Mouse (Mus musculus) midbrain, embryonic 11.5 days (tissue): ENCODE results near the gene Gcn1l1. TPM values are rescaled to one million over a fixed set of nuclear protein-coding genes. Genes with fewer than 3 reads are reported as not detected.

ENCODE experiments used
- ATAC-seq: fragments of 200-750 bp; cut with Nextera tagmentation; 2 replicates; pipeline ENCODE4 v1.8.0; 2017; ENCODE audit warnings: moderate TSS enrichment, moderate library complexity; ENCODE audit not compliant: low FRiP score
- DNase-seq: peaks from one replicate; pipeline ENCODE4 v3.0.0; 2015; ENCODE audit warnings: low spot score; ENCODE audit errors: missing footprints
- H3K27ac ChIP-seq: fragments of 300-500 bp; sonication (generic); 2 replicates; pipeline ENCODE4 v1.5.1; 2014; ENCODE audit warnings: low read depth, low read length
- H3K27me3 ChIP-seq: fragments of 300-500 bp; sonication (generic); 2 replicates; pipeline ENCODE4 v1.6.1; 2014; ENCODE audit warnings: mild to moderate bottlenecking, low read length, moderate library complexity, mixed read lengths; ENCODE audit not compliant: control insufficient read depth, insufficient read depth
- H3K36me3 ChIP-seq: fragments of 300-500 bp; sonication (generic); 2 replicates; pipeline ENCODE4 v1.6.1; 2014; ENCODE audit warnings: mild to moderate bottlenecking, low read length, moderate library complexity, mixed read lengths; ENCODE audit not compliant: control insufficient read depth, insufficient read depth
- H3K4me1 ChIP-seq: fragments of 300-500 bp; sonication (generic); 2 replicates; pipeline ENCODE4 v1.6.1; 2014; ENCODE audit warnings: low read length; ENCODE audit not compliant: control insufficient read depth, insufficient read depth
- H3K4me2 ChIP-seq: fragments of 300-500 bp; sonication (generic); 2 replicates; pipeline ENCODE4 v1.6.1; 2014; ENCODE audit warnings: mild to moderate bottlenecking, moderate library complexity
- H3K4me3 ChIP-seq: fragments of 300-500 bp; sonication (generic); 2 replicates; pipeline ENCODE4 v1.5.1; 2014; ENCODE audit warnings: low read depth, low read length
- H3K9ac ChIP-seq: fragments of 300-500 bp; sonication (generic); 2 replicates; pipeline ENCODE4 v1.6.1; 2014; ENCODE audit warnings: low read length
- H3K9me3 ChIP-seq: fragments of 300-500 bp; sonication (generic); 2 replicates; pipeline ENCODE4 v1.6.1; 2016; ENCODE audit warnings: low read length; ENCODE audit not compliant: control insufficient read depth
- WGBS: fragments of 180-500 bp; shearing (Covaris S2); extraction: QIAGEN DNeasy Blood & Tissue Kit; methylation state at CpG from one replicate; pipeline ENCODE4 v1.1.7; 2014; 5-methylcytosine and 5-hydroxymethylcytosine counted together
- microRNA-seq: library from miRNA; unstranded; fragments of <30 nt; microRNA quantifications from one replicate; pipeline ENCODE4, GENCODE M21; 2017
- polyA plus RNA-seq: library from polyadenylated mRNA; unstranded; fragments of >200 nt; fragmentation: Nextera tagmentation; extraction: Ambion mirVana; gene quantifications from 2 replicates; pipeline ENCODE4 v1.2.1, GENCODE M21; 2014

Gene Gcn1l1
- polyA plus RNA-seq, 1 experiment from 2014 or later, result 32.2 TPM

DNA sequence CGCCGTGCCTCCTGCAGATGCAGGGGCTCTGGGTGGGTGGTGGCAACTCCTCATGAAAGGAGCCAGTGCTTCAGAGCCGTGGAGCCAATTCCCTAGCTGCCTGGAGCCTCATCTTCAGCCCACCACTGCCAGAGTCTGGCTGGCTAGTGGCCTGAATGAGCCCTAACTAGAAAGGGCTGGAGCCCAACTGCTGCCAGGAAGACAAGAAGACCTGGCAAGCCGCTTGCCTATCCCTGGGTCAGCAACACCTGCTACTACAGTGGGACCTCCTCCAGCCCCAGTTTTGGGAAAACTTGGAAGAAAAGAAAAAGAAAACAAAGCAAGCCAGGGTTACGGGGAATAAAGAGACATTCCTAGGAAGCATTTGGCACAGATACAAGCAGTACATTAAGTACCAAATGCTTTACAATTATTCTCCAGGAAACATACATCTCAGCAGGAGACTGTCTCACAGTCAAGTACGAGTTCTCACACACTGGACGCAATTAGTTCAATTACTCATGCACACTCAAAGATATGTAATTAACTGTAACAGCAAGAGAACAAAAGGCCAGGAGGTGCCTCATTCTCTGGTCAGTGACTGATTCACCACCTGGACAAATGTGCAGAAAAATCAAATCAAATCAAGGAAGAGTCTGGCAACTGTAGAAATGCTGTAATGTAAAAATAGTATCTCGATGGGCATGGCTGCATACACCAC, 101.5 kb downstream of the Gcn1l1 start:
- peaks cover 11% of the 10 kb centered on the region for H3K4me1 ChIP-seq
- DNase-seq (no peak), ATAC-seq (no peak)
- WGBS, result 72% methylated on average over 8 of the region's 8 CpGs
- no peak overlapping the region for H3K4me2 ChIP-seq
- no peak overlapping the region for H3K27ac ChIP-seq
- no peak overlapping the region for H3K9ac ChIP-seq
- no peak overlapping the region for H3K4me3 ChIP-seq
- H3K27me3 ChIP-seq, result no peaks in the 10 kb centered on the region
- no peaks in the 10 kb centered on the region for H3K9me3 ChIP-seq
- H3K36me3 ChIP-seq, result no peaks in the 10 kb centered on the region

DNA sequence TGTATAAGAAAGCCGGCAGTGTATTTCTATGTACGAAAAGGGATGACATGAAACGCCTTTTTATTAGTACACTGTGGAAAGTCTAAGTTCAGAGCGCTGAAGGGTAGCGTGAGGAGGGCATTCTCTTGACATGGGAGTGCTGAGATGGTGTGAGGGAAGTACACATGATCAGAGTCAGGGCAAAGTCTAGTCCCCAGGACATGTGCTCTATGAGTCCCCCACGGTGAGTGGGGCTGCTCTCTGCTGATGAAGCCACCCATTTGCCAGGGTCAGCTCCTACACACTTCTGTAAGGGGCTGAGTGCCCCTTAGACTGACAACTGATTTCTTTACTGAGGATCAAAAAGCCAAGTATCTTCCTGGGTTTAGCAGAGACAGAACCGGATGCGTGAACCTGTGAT, 102.2 kb downstream of the Gcn1l1 start:
- H3K27ac ChIP-seq, result no peak overlapping the region
- DNase-seq, result no peak
- no peaks in the 10 kb centered on the region for H3K27me3 ChIP-seq
- H3K9ac ChIP-seq, result no peak overlapping the region
- H3K4me2 ChIP-seq, result no peak overlapping the region
- 61% methylated on average over 8 of the region's 8 CpGs for WGBS
- no peak overlapping the region for H3K4me3 ChIP-seq
- H3K4me1 ChIP-seq, result peaks cover 11% of the 10 kb centered on the region
- H3K36me3 ChIP-seq, result no peaks in the 10 kb centered on the region
- no peak for ATAC-seq
- H3K9me3 ChIP-seq, result no peaks in the 10 kb centered on the region

DNA sequence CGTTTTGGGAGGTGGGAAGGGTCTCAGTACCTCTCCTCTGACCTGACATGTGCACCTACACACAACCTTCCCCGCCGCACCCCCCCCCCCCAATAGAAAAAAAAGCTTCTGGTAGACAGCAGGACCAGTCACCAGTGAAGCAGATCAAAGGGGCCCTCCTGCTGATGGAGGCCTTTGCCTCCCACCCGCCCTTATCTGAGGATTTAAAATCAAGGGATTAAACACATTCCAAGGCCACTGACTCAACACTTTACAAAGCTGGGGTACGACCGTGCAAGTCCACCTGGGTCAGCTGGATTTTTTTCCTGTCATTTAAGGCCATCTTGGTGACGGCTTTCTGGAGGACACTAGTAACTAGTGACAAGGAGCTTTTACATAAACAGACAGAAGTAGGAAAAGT, 102.8 kb downstream of the Gcn1l1 start:
- H3K4me1 ChIP-seq, result peaks cover 11% of the 10 kb centered on the region
- H3K36me3 ChIP-seq, result no peaks in the 10 kb centered on the region
- DNase-seq (no peak), ATAC-seq (no peak)
- no peak overlapping the region for H3K4me2 ChIP-seq
- WGBS, result 1% methylated on average over 7 of the region's 7 CpGs
- H3K4me3 ChIP-seq, result no peak overlapping the region
- H3K9ac ChIP-seq, result no peak overlapping the region
- H3K27me3 ChIP-seq, result no peaks in the 10 kb centered on the region
- H3K27ac ChIP-seq, result no peak overlapping the region
- H3K9me3 ChIP-seq, result no peaks in the 10 kb centered on the region

DNA sequence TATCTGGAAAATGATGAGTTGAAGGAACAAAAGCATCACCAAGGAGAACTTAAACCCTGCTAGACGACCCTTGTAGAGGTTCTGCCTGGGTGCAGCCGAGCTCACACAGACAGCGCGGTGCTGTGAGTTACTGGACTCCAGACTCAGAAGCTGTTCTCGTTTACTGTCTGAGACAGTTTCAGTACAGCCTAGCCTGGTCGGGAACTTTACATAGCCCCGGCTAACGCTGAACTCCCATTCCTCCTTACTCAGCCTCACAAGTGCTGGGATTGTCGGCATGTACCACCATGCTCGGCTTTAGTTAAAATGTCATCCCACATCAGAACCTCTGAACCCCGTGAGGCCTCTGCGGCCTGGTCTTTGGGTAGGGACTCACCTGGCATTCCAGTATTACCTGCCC, 103.9 kb downstream of the Gcn1l1 start:
- no peak overlapping the region for H3K27ac ChIP-seq
- peaks cover 11% of the 10 kb centered on the region for H3K4me1 ChIP-seq
- 77% methylated on average over 12 of the region's 12 CpGs for WGBS

DNA sequence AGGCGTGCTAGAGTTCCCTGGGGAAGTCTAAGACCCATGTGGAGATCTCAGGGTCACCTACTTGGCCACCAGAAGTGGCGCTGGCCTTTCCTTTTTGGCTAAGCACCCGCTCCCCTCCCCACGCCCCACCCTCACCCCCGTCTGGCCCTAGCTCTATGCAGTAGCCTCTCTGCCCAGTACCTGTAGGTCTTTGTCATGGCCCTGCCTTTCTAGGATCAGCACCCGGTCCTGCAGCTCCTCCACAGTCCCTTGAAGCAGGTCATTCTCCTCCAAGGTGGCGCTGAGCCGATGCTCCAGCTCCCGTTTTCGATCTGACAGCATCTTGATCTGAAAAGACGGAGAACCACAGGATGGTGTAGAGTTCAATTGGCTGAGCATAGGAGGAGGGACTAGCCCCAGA, 104.9 kb downstream of the Gcn1l1 start:
- no peak overlapping the region for H3K27ac ChIP-seq
- H3K4me2 ChIP-seq, result no peak overlapping the region
- no peak for DNase-seq
- no peak overlapping the region for H3K4me3 ChIP-seq
- no peaks in the 10 kb centered on the region for H3K36me3 ChIP-seq
- H3K9me3 ChIP-seq, result no peaks in the 10 kb centered on the region
- no peak overlapping the region for H3K9ac ChIP-seq
- H3K4me1 ChIP-seq, result peaks cover 11% of the 10 kb centered on the region
- 86% methylated on average over 11 of the region's 11 CpGs for WGBS
- ATAC-seq, result no peak
- H3K27me3 ChIP-seq, result no peaks in the 10 kb centered on the region

More for the DNA sequence above, 103.9 kb downstream of the Gcn1l1 start:
- DNase-seq (no peak), ATAC-seq (no peak)
- no peaks in the 10 kb centered on the region for H3K27me3 ChIP-seq
- H3K4me3 ChIP-seq, result no peak overlapping the region
- no peaks in the 10 kb centered on the region for H3K36me3 ChIP-seq
- H3K4me2 ChIP-seq, result no peak overlapping the region
- H3K9ac ChIP-seq, result no peak overlapping the region
- no peaks in the 10 kb centered on the region for H3K9me3 ChIP-seq

DNA sequence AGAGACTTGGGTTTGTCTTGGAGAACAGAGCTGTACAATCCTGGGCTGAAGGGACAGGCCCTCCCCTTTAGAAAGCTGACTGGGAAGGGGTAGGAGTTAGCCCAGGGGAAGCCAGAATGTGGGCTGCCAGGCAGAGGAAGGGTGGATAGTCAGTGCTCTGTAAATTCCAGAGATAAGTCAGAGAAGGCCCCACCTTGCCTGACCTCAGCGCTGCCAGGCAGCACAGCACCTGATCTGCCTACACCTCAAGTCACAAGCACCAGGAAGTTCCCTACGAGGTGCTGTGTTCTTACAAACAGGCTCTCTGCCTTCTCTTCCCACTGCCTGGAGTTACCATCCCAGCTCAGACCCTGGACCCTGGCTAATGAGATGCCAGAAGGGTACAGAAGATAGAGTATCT, 105.4 kb downstream of the Gcn1l1 start:
- 90% methylated on average over 2 of the region's 2 CpGs for WGBS
- Histone ChIP-seq H3K9me3 (no peaks in the 10 kb centered on the region), H3K36me3 (no peaks in the 10 kb centered on the region), H3K4me3 (no peak overlapping the region), H3K27me3 (no peaks in the 10 kb centered on the region), H3K27ac (no peak overlapping the region), H3K4me2 (no peak overlapping the region), H3K9ac (no peak overlapping the region), H3K4me1 (peaks cover 11% of the 10 kb centered on the region)
- ATAC-seq, result no peak
- no peak for DNase-seq

DNA sequence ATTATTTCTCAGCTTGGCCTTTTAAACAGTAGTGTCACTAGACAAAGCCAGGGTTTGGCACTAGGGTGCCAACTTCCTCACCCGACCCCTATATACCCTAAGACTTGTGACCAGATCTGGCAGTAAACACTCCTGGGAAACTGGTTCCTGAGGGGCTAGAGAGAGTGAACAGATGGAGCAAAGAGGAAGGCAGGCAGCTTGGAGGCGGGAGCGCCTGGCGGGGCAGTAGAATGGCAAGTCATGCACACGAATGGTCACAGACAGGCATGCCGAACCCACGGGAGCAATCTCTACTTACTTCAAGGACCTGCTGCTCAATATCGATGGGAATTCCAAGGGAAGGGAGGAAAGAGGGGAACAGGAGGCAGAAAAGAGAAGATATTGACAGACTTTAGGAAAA, 106.8 kb downstream of the Gcn1l1 start:
- DNase-seq, result no peak

More for the DNA sequence above, 106.8 kb downstream of the Gcn1l1 start:
- Histone ChIP-seq H3K27me3 (no peaks in the 10 kb centered on the region), H3K4me2 (no peak overlapping the region), H3K9me3 (no peaks in the 10 kb centered on the region), H3K9ac (no peak overlapping the region), H3K4me3 (no peak overlapping the region), H3K4me1 (peaks cover 11% of the 10 kb centered on the region), H3K36me3 (no peaks in the 10 kb centered on the region), H3K27ac (no peak overlapping the region)
- 78% methylated on average over 8 of the region's 8 CpGs for WGBS
- ATAC-seq, result no peak

Small RNAs within 50 kb of the gene (microRNA-seq; reads per million reads assigned to microRNA genes)
- gene Mir7029 (1.3 reads per million), gene Mir7030 (0.57 reads per million)

Other genes starting within 250 kb of the Gcn1l1 start
- 362 and 376 TPM in 2 replicates for gene Srsf9, start 238.1 kb upstream of the Gcn1l1 start, polyA plus RNA-seq
- 43.5 and 46.8 TPM in 2 replicates for gene Gatc, start 224.1 kb upstream of the Gcn1l1 start, polyA plus RNA-seq
- gene Triap1, start 224.0 kb upstream of the Gcn1l1 start, polyA plus RNA-seq, result 57.7 and 64.7 TPM in 2 replicates
- gene Cox6a1, start 216.3 kb upstream of the Gcn1l1 start, polyA plus RNA-seq, result 745 and 840 TPM in 2 replicates
- 199 and 227 TPM in 2 replicates for gene Msi1, start 135.7 kb upstream of the Gcn1l1 start, polyA plus RNA-seq
- not detected in 2 replicates for gene Pla2g1b, start 99.0 kb upstream of the Gcn1l1 start, polyA plus RNA-seq
- gene Sirt4, start 80.5 kb upstream of the Gcn1l1 start, polyA plus RNA-seq, result 16.2 and 18.9 TPM in 2 replicates
- 7.3 and 7.7 TPM in 2 replicates for gene Pxn, start 58.6 kb upstream of the Gcn1l1 start, polyA plus RNA-seq
- gene Rplp0, start 5.8 kb upstream of the Gcn1l1 start, polyA plus RNA-seq, result 1,161 and 1,182 TPM in 2 replicates
- gene Rab35, start 66.7 kb downstream of the Gcn1l1 start, polyA plus RNA-seq, result 19.4 and 19.6 TPM in 2 replicates
- 11.4 and 12.4 TPM in 2 replicates for gene Bicdl1, start 166.4 kb downstream of the Gcn1l1 start, polyA plus RNA-seq